Mouse (Mus musculus) gastrocnemius, adult 8-10 months (tissue): ENCODE data around the gene 1500009C09Rik. TPM values are rescaled to one million over a fixed set of nuclear protein-coding genes. Genes with fewer than 3 reads are reported as not detected.

ENCODE experiments used
- total RNA-seq, 4 experiments: library from RNA; stranded (reverse); gene quantifications; 2 replicates each; pipeline ENCODE4 v1.2.4; 2022

Gene 1500009C09Rik
- total RNA-seq, 4 experiments from 2014 or later = not detected

Other genes starting within 250 kb of the 1500009C09Rik start
- gene Desi1, start 218.5 kb upstream of the 1500009C09Rik start, total RNA-seq = 10 to 100 TPM; 14.9 to 18.4 (median 17.5) TPM
- gene Snu13, start 204.8 kb upstream of the 1500009C09Rik start, total RNA-seq = 10 to 100 TPM; 44.8 to 55.5 (median 51.4) TPM
- gene 4930407I10Rik, start 193.2 kb upstream of the 1500009C09Rik start, total RNA-seq = not detected
- gene Mei1, start 182.4 kb upstream of the 1500009C09Rik start, total RNA-seq = not detected
- gene Ccdc134, start 124.5 kb upstream of the 1500009C09Rik start, total RNA-seq = 10 to 100 TPM in 2 of 4 experiments, 1 to 10 TPM in 2; 6.8 to 14.2 (median 8.6) TPM
- 10 to 100 TPM in 1 of 4 experiments, 1 to 10 TPM in 3; 8.4 to 11.5 (median 9.7) TPM for gene Srebf2, start 105.2 kb upstream of the 1500009C09Rik start, total RNA-seq
- not detected for gene Shisa8, start 39.6 kb upstream of the 1500009C09Rik start, total RNA-seq
- gene Tnfrsf13c, start 28.0 kb upstream of the 1500009C09Rik start, total RNA-seq = not detected
- gene Cenpm, start 7.6 kb upstream of the 1500009C09Rik start, total RNA-seq = not detected
- gene Sept3, start 22.5 kb downstream of the 1500009C09Rik start, total RNA-seq = under 1 TPM; 0.10 to 0.63 (median 0.38) TPM
- not detected for gene Wbp2nl, start 46.6 kb downstream of the 1500009C09Rik start, total RNA-seq
- 10 to 100 TPM in 2 of 4 experiments, 1 to 10 TPM in 2; 7.7 to 11.6 (median 10.1) TPM for gene Naga, start 86.5 kb downstream of the 1500009C09Rik start, total RNA-seq
- gene Pheta2, start 86.5 kb downstream of the 1500009C09Rik start, total RNA-seq = under 1 TPM; 0.17 to 0.43 (median 0.36) TPM
- 100 to 1,000 TPM; 129 to 149 (median 142) TPM for gene Smdt1, start 86.6 kb downstream of the 1500009C09Rik start, total RNA-seq
- gene Ndufa6, start 101.9 kb downstream of the 1500009C09Rik start, total RNA-seq = 100 to 1,000 TPM; 397 to 462 (median 441) TPM
- 10 to 100 TPM in 3 of 4 experiments, 1 to 10 TPM in 1; 7.2 to 14.5 (median 11.5) TPM for gene Cyp2d22, start 127.9 kb downstream of the 1500009C09Rik start, total RNA-seq
- gene Cyp2d11, start 141.6 kb downstream of the 1500009C09Rik start, total RNA-seq = under 1 TPM in 2 of 4 experiments, not detected in 2; 0.18 to 0.24 TPM
- under 1 TPM in 1 of 4 experiments, not detected in 3; 0.56 TPM for gene Cyp2d10, start 154.8 kb downstream of the 1500009C09Rik start, total RNA-seq
- gene Cyp2d9, start 181.0 kb downstream of the 1500009C09Rik start, total RNA-seq = not detected